9 mouse cellular contexts compared by ENCODE assay signal in genomic region chr15:102244306-102245191, GRCm38 (mm10). TPM values are rescaled to one million over a fixed set of nuclear protein-coding genes. Genes with fewer than 3 reads are reported as not detected.
DNase-seq lines count a peak whose midpoint lies in the region; ATAC-seq and TF ChIP-seq lines count a peak whose summit lies in the region.
"Had no signal": no experiment of that assay in that cellular context is flagged by ENCODE, and none has a peak within 500 bp of the region (broad histone marks: within the 10 kb centered on the region; RNA-seq: fewer than 3 reads in every experiment).

No protein-coding gene starts in this region.

- TF ChIP-seq POLR2A in spleen, adult 2 months (IDR thresholded peaks at IDR 0.05; ENCODE audit: low read depth, low read length) = no peak

- peaks cover 11% of the 10 kb centered on the region for H3K27me3 ChIP-seq in spleen, adult 2 months (ENCODE audit: control insufficient read depth, insufficient read depth, low read length)
- H3K27me3 ChIP-seq in heart, embryonic 15.5 days = peaks cover 39% of the 10 kb centered on the region
- H3K27me3 ChIP-seq in liver, embryonic 13.5 days = peaks cover 96% of the 10 kb centered on the region
- H3K27me3 ChIP-seq in stomach, embryonic 16.5 days (ENCODE audit: control insufficient read depth, insufficient read depth, low read length) = no peaks in the 10 kb centered on the region

- peaks cover 12% of the 10 kb centered on the region; the same call in 1 of the 2 replicates for H3K4me1 ChIP-seq in spleen, adult 2 months (ENCODE audit: control insufficient read depth, insufficient read depth, insufficient read length)
- H3K4me1 ChIP-seq in heart, embryonic 15.5 days (replicated peaks) = peaks cover 60% of the 10 kb centered on the region
- H3K4me1 ChIP-seq in liver, embryonic 13.5 days (replicated peaks) = peaks cover 62% of the 10 kb centered on the region
- H3K4me1 ChIP-seq in stomach, embryonic 16.5 days (ENCODE audit: control insufficient read depth, insufficient read depth, low read length) = peaks cover 44% of the 10 kb centered on the region

- DNase-seq in spleen, adult 2 months (ENCODE audit: low read depth in 1 of 2, low spot score in 2 of 2) = no peak
- no peak for DNase-seq in spleen, postnatal 10 days (ENCODE audit: low spot score in 2 of 2)
- DNase-seq in liver, embryonic 13.5 days = no peak
- DNase-seq in layer of hippocampus, postnatal 36 days = no peak
- DNase-seq in urinary bladder, postnatal 4 days (ENCODE audit: low spot score in 2 of 2) = no peak
- no peak for DNase-seq in spleen, adult 18-20 months

- H3K27ac ChIP-seq in spleen, adult 2 months (ENCODE audit: insufficient read depth, low read length) = peak overlapping the region; percentile 86
- H3K27ac ChIP-seq in heart, embryonic 15.5 days = peak overlapping the region; percentile 96
- H3K27ac ChIP-seq in liver, embryonic 13.5 days = peak overlapping the region; percentile 41
- peak overlapping the region; percentile 99 for H3K27ac ChIP-seq in stomach, embryonic 16.5 days (ENCODE audit: low read length)

- no peaks in the 10 kb centered on the region for H3K36me3 ChIP-seq in spleen, adult 2 months (ENCODE audit: control insufficient read depth, insufficient read depth, low read length)
- H3K36me3 ChIP-seq in heart, embryonic 15.5 days = no peaks in the 10 kb centered on the region
- no peaks in the 10 kb centered on the region for H3K36me3 ChIP-seq in liver, embryonic 13.5 days
- 0 out of 2 replicates have a peak, but pooled peaks cover 4% of the 10 kb centered on the region for H3K36me3 ChIP-seq in stomach, embryonic 16.5 days (ENCODE audit: control insufficient read depth, insufficient read depth, low read length)

- no peaks in the 10 kb centered on the region for H3K9me3 ChIP-seq in heart, embryonic 15.5 days (replicated peaks)
- H3K9me3 ChIP-seq in liver, embryonic 13.5 days (replicated peaks) = no peaks in the 10 kb centered on the region
- no peaks in the 10 kb centered on the region for H3K9me3 ChIP-seq in stomach, embryonic 16.5 days (replicated peaks; ENCODE audit: control insufficient read depth, low read length)

- TF ChIP-seq CTCF in spleen, adult 2 months (IDR thresholded peaks at IDR 0.05; ENCODE audit: extremely low read depth, insufficient read depth, insufficient read length, insufficient replicate concordance) = no peak

- H3K4me3 ChIP-seq in spleen, adult 2 months (ENCODE audit: extremely low read depth, insufficient read depth, insufficient read length) = peak overlapping the region; percentile 59
- peak overlapping the region; percentile 58 for H3K4me3 ChIP-seq in heart, embryonic 15.5 days
- peak overlapping the region; percentile 58 for H3K4me3 ChIP-seq in liver, embryonic 13.5 days (replicated peaks)
- H3K4me3 ChIP-seq in stomach, embryonic 16.5 days (replicated peaks; ENCODE audit: low read length) = peak overlapping the region; percentile 67

- peak overlapping the region; percentile 92 for H3K4me2 ChIP-seq in heart, embryonic 15.5 days
- peak overlapping the region; percentile 75 for H3K4me2 ChIP-seq in liver, embryonic 13.5 days
- peak overlapping the region; percentile 69 for H3K4me2 ChIP-seq in stomach, embryonic 16.5 days (ENCODE audit: low read depth, low read length)

- H3K9ac ChIP-seq in heart, embryonic 15.5 days = peak overlapping the region; percentile 58
- H3K9ac ChIP-seq in liver, embryonic 13.5 days = peak overlapping the region; percentile 8; the same call in 1 of the 2 replicates
- H3K9ac ChIP-seq in stomach, embryonic 16.5 days (ENCODE audit: low read length) = peak overlapping the region; percentile 88

- ATAC-seq in heart, embryonic 15.5 days (replicated peaks; ENCODE audit: insufficient number of reproducible peaks, insufficient read depth, low FRiP score, low read depth) = no peak
- no peak for ATAC-seq in liver, embryonic 13.5 days (ENCODE audit: low read depth)
- ATAC-seq in stomach, embryonic 16.5 days (ENCODE audit: insufficient read depth, low FRiP score) = no peak

- 33% methylated on average over 17 of the region's 19 CpGs for WGBS in spleen, adult 2 months
- WGBS in heart, embryonic 15.5 days = 18% methylated on average over 19 of the region's 19 CpGs
- WGBS in liver, embryonic 13.5 days (ENCODE audit: insufficient replicate concordance) = 34% methylated on average over 19 of the region's 19 CpGs
- WGBS in stomach, embryonic 16.5 days = 11% methylated on average over 19 of the region's 19 CpGs

RNA-seq across cellular contexts. Expression of gene Rarg, which starts 12.8 kb away (rescaled TPM):
- polyA plus RNA-seq in spleen, adult 2 months (2012; rRNA removed) = 21.1 and 27.5 TPM in 2 replicates
- 7.9 and 15.8 TPM in 2 replicates for polyA plus RNA-seq in heart, embryonic 15.5 days (2015; fragmentation: Nextera tagmentation; extraction: Ambion mirVana)
- 2.5 and 3.0 TPM in 2 replicates for polyA plus RNA-seq in liver, embryonic 13.5 days (2015; fragmentation: Nextera tagmentation; extraction: Ambion mirVana)
- 41.2 and 48.6 TPM in 2 replicates for polyA plus RNA-seq in stomach, embryonic 16.5 days (2015; fragmentation: Nextera tagmentation; extraction: Ambion mirVana)
- 1 to 10 TPM; 8.3 to 10.0 TPM for total RNA-seq in layer of hippocampus, postnatal 36 days (2021)

RNA-seq across cellular contexts. Expression of gene Itgb7, which starts 12.8 kb away (rescaled TPM):
- polyA plus RNA-seq in spleen, adult 2 months (2012; rRNA removed) = 127 and 143 TPM in 2 replicates
- polyA plus RNA-seq in heart, embryonic 15.5 days (2015; fragmentation: Nextera tagmentation; extraction: Ambion mirVana) = 1.7 and 8.9 TPM in 2 replicates
- 5.5 and 6.5 TPM in 2 replicates for polyA plus RNA-seq in liver, embryonic 13.5 days (2015; fragmentation: Nextera tagmentation; extraction: Ambion mirVana)
- polyA plus RNA-seq in stomach, embryonic 16.5 days (2015; fragmentation: Nextera tagmentation; extraction: Ambion mirVana) = 5.6 and 6.3 TPM in 2 replicates
- 1 to 10 TPM; 1.8 to 2.2 TPM for total RNA-seq in layer of hippocampus, postnatal 36 days (2021)

RNA-seq across cellular contexts. Expression of gene Gm9918, which starts 25.8 kb away (rescaled TPM):
- polyA plus RNA-seq in spleen, adult 2 months (2012; rRNA removed) = 0.05 TPM in 1 of 2 replicates, not detected in the other
- not detected in 2 replicates for polyA plus RNA-seq in heart, embryonic 15.5 days (2015; fragmentation: Nextera tagmentation; extraction: Ambion mirVana)
- not detected in 2 replicates for polyA plus RNA-seq in liver, embryonic 13.5 days (2015; fragmentation: Nextera tagmentation; extraction: Ambion mirVana)
- 0.16 and 0.28 TPM in 2 replicates for polyA plus RNA-seq in stomach, embryonic 16.5 days (2015; fragmentation: Nextera tagmentation; extraction: Ambion mirVana)
- total RNA-seq in layer of hippocampus, postnatal 36 days (2021) = not detected
- total RNA-seq: neutrophil, adult 5-6 weeks had no signal

RNA-seq across cellular contexts. Expression of gene Mfsd5, which starts 34.7 kb away (rescaled TPM):
- polyA plus RNA-seq in spleen, adult 2 months (2012; rRNA removed) = 57.8 and 79.8 TPM in 2 replicates
- polyA plus RNA-seq in heart, embryonic 15.5 days (2015; fragmentation: Nextera tagmentation; extraction: Ambion mirVana) = 39.3 and 47.4 TPM in 2 replicates
- polyA plus RNA-seq in liver, embryonic 13.5 days (2015; fragmentation: Nextera tagmentation; extraction: Ambion mirVana) = 29.0 and 33.7 TPM in 2 replicates
- 71.5 and 83.5 TPM in 2 replicates for polyA plus RNA-seq in stomach, embryonic 16.5 days (2015; fragmentation: Nextera tagmentation; extraction: Ambion mirVana)
- total RNA-seq in layer of hippocampus, postnatal 36 days (2021) = 10 to 100 TPM; 33.9 to 37.3 TPM

RNA-seq across cellular contexts. Expression of gene Csad, which starts 40.0 kb away (rescaled TPM):
- polyA plus RNA-seq in spleen, adult 2 months (2012; rRNA removed) = 33.2 and 40.9 TPM in 2 replicates
- 31.1 and 47.9 TPM in 2 replicates for polyA plus RNA-seq in heart, embryonic 15.5 days (2015; fragmentation: Nextera tagmentation; extraction: Ambion mirVana)
- polyA plus RNA-seq in liver, embryonic 13.5 days (2015; fragmentation: Nextera tagmentation; extraction: Ambion mirVana) = 20.8 and 22.0 TPM in 2 replicates
- polyA plus RNA-seq in stomach, embryonic 16.5 days (2015; fragmentation: Nextera tagmentation; extraction: Ambion mirVana) = 47.3 and 50.9 TPM in 2 replicates
- total RNA-seq in layer of hippocampus, postnatal 36 days (2021) = 10 to 100 TPM; 37.1 to 39.5 TPM

Comparison
In these comparisons a context has a peak if more than half of its experiments do, and no peak if none do; other contexts are left out.
1. H3K27ac ChIP-seq: peak in every context shown above with its lines; median percentile 99 in stomach, embryonic 16.5 days; 96 in heart, embryonic 15.5 days; 86 in spleen, adult 2 months; 41 in liver, embryonic 13.5 days.
2. H3K9ac ChIP-seq: peak in every context shown above with its lines; median percentile 88 in stomach, embryonic 16.5 days; 58 in heart, embryonic 15.5 days; 8 in liver, embryonic 13.5 days.
3. RNA of gene Itgb7, which starts 12.8 kb away (polyA plus RNA-seq): 127 to 143 TPM in spleen, adult 2 months; 5.5 to 6.5 TPM in liver, embryonic 13.5 days, 5.6 to 6.3 TPM in stomach, embryonic 16.5 days and 1.7 to 8.9 TPM in heart, embryonic 15.5 days; every median in the first group is over 10 times any median in the second.
4. Peak in every context shown above with its lines, with median percentiles within 50 percentile points of each other: H3K4me3 ChIP-seq and H3K4me2 ChIP-seq.